Mouse (Mus musculus): ENCODE data around the gene Obscn. TPM values are rescaled to one million over a fixed set of nuclear protein-coding genes. Genes with fewer than 3 reads are reported as not detected.

Gene Obscn
- total and polyA plus RNA-seq, 3 experiments: 0.08 to 0.54 TPM; not detected in 1

- Histone ChIP-seq H3K4me3 (ENCODE audit: control insufficient read depth in 1 of 2, insufficient read depth in 1 of 2, low read depth in 2 of 2, low read length in 2 of 2) (no peak overlapping the region), H3K27ac (ENCODE audit: control insufficient read depth, low read depth, low read length) (no peak overlapping the region), H3K27me3 (ENCODE audit: control insufficient read depth in 1 of 2, insufficient read depth in 2 of 2, low read length in 2 of 2) (no peaks in the 10 kb centered on the region), H3K4me1 (ENCODE audit: control insufficient read depth in 1 of 2, insufficient read depth in 2 of 2, low read length in 2 of 2) (peaks cover 4 to 17% of the 10 kb centered on the region in 2 experiments; a peak in 3 of 4 replicates), H3K9ac (ENCODE audit: control insufficient read depth, low read depth, low read length, poor library complexity, severe bottlenecking) (no peak overlapping the region), H3K79me2 (ENCODE audit: control insufficient read depth, insufficient read depth, low read length, poor library complexity) (peaks cover 10% of the 10 kb centered on the region), H3K9me3 (replicated peaks; ENCODE audit: insufficient read depth, low read length) (no peaks in the 10 kb centered on the region), H3K36me3 (ENCODE audit: control insufficient read depth in 1 of 2, insufficient read depth in 2 of 2, low read length in 2 of 2) (peaks cover 0 to 9% of the 10 kb centered on the region in 2 experiments; a peak in 2 of 4 replicates)
- no peak for TF ChIP-seq RCOR1 (IDR thresholded peaks at IDR 0.05; ENCODE audit: low read depth, low read length)
- TF ChIP-seq MAZ (IDR thresholded peaks at IDR 0.05; ENCODE audit: low read depth, low read length): no peak
- TF ChIP-seq TAL1 (IDR thresholded peaks at IDR 0.05; ENCODE audit: low read length): no peak
- TF ChIP-seq MYC (IDR thresholded peaks at IDR 0.05; ENCODE audit: low read depth, low read length): no peak
- TF ChIP-seq NRF1 (IDR thresholded peaks at IDR 0.05; ENCODE audit: insufficient read depth, low read depth, low read length, poor library complexity, severe bottlenecking): no peak
- TF ChIP-seq SIN3A (IDR thresholded peaks at IDR 0.05; ENCODE audit: low read length): no peak
- DNase-seq (ENCODE audit: low read depth, low spot score): no peak
Observed at GRCm38 (mm10) chr11:59159099-59159498, 22.9 kb upstream of the Obscn start.

GRCm38 (mm10) chr11:59155900-59156299, 19.7 kb upstream of the Obscn start:
- H3K36me3 ChIP-seq (ENCODE audit: control insufficient read depth in 1 of 2, insufficient read depth in 2 of 2, low read length in 2 of 2): no peaks in the 10 kb centered on the region
- H3K79me2 ChIP-seq (ENCODE audit: control insufficient read depth, insufficient read depth, low read length, poor library complexity): no peaks in the 10 kb centered on the region
- peaks cover 0 to under 1% of the 10 kb centered on the region in 2 experiments; a peak in 1 of 4 replicates for H3K4me1 ChIP-seq (ENCODE audit: control insufficient read depth in 1 of 2, insufficient read depth in 2 of 2, low read length in 2 of 2)
- no peaks in the 10 kb centered on the region for H3K9me3 ChIP-seq (replicated peaks; ENCODE audit: insufficient read depth, low read length)
- TF ChIP-seq TBP (IDR thresholded peaks at IDR 0.05; ENCODE audit: low read depth, low read length) (no peak), SMC3 (IDR thresholded peaks at IDR 0.05; ENCODE audit: low read depth, low read length) (no peak), ZMIZ1 (IDR thresholded peaks at IDR 0.05; ENCODE audit: low read depth, low read length) (no peak), ELF1 (IDR thresholded peaks at IDR 0.05; ENCODE audit: low read depth, low read length) (no peak), TAL1 (IDR thresholded peaks at IDR 0.05; ENCODE audit: low read length) (no peak), E2F4 (IDR thresholded peaks at IDR 0.05; ENCODE audit: borderline replicate concordance, low read depth, low read length) (no peak), MYB (IDR thresholded peaks at IDR 0.05; ENCODE audit: low read depth, low read length) (no peak), HCFC1 (IDR thresholded peaks at IDR 0.05; ENCODE audit: low read depth, low read length) (no peak)
- H3K27me3 ChIP-seq (ENCODE audit: control insufficient read depth in 1 of 2, insufficient read depth in 2 of 2, low read length in 2 of 2): no peaks in the 10 kb centered on the region
- no peak overlapping the region for H3K27ac ChIP-seq (ENCODE audit: control insufficient read depth, low read depth, low read length)
- H3K9ac ChIP-seq (ENCODE audit: control insufficient read depth, low read depth, low read length, poor library complexity, severe bottlenecking): no peak overlapping the region
- H3K4me3 ChIP-seq (ENCODE audit: control insufficient read depth in 1 of 2, insufficient read depth in 1 of 2, low read depth in 2 of 2, low read length in 2 of 2): no peak overlapping the region
- DNase-seq (ENCODE audit: low read depth, low spot score): no peak

DNA sequence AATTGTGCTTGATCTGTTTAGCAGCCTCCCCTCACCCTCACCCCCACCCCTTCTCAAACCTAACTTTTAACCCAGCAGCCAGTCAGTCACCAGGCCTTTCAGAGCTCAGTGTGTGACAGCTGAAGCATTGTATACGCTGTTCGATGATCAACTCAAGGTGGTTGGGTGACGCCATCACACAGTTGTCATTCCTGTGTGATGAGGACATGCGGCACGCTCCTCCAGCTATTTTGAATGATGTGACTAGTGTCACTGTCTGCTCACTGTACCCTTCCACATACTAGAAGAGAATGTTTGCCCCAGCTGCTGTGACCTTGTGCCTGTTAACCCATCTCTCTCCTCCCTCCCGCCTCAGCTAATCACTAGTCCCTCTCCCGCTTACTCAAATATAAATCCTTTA, 18.0 kb upstream of the Obscn start:
- DNase-seq (ENCODE audit: low read depth, low spot score): no peak
- H3K36me3 ChIP-seq (ENCODE audit: control insufficient read depth in 1 of 2, insufficient read depth in 2 of 2, low read length in 2 of 2): no peaks in the 10 kb centered on the region
- H3K79me2 ChIP-seq (ENCODE audit: control insufficient read depth, insufficient read depth, low read length, poor library complexity): no peaks in the 10 kb centered on the region
- H3K27ac ChIP-seq (ENCODE audit: control insufficient read depth, low read depth, low read length): no peak overlapping the region
- no peaks in the 10 kb centered on the region for H3K9me3 ChIP-seq (replicated peaks; ENCODE audit: insufficient read depth, low read length)
- no peak overlapping the region for H3K4me3 ChIP-seq (ENCODE audit: control insufficient read depth in 1 of 2, insufficient read depth in 1 of 2, low read depth in 2 of 2, low read length in 2 of 2)
- H3K9ac ChIP-seq (ENCODE audit: control insufficient read depth, low read depth, low read length, poor library complexity, severe bottlenecking): no peak overlapping the region
- no peaks in the 10 kb centered on the region for H3K4me1 ChIP-seq (ENCODE audit: control insufficient read depth in 1 of 2, insufficient read depth in 2 of 2, low read length in 2 of 2)
- TF ChIP-seq MEF2A (IDR thresholded peaks at IDR 0.05; ENCODE audit: extremely low read depth, insufficient replicate concordance, low read depth, low read length, poor library complexity, severe bottlenecking): no peak
- TF ChIP-seq ZC3H11A (IDR thresholded peaks at IDR 0.05; ENCODE audit: low read depth, low read length): no peak
- no peak for TF ChIP-seq TAL1 (IDR thresholded peaks at IDR 0.05; ENCODE audit: low read length)
- TF ChIP-seq CHD2 (IDR thresholded peaks at IDR 0.05; ENCODE audit: low read length): no peak
- TF ChIP-seq MYB (IDR thresholded peaks at IDR 0.05; ENCODE audit: low read depth, low read length): no peak
- TF ChIP-seq ETS1 (IDR thresholded peaks at IDR 0.05; ENCODE audit: low read depth, low read length): no peak
- no peak for TF ChIP-seq UBTF (IDR thresholded peaks at IDR 0.05; ENCODE audit: borderline replicate concordance, insufficient read depth, low read depth, low read length)
- TF ChIP-seq RAD21 (IDR thresholded peaks at IDR 0.05; ENCODE audit: low read depth, low read length): no peak
- no peak for TF ChIP-seq GABPA (IDR thresholded peaks at IDR 0.05; ENCODE audit: low read depth, low read length)
- TF ChIP-seq MYC (IDR thresholded peaks at IDR 0.05; ENCODE audit: low read depth, low read length): no peak
- TF ChIP-seq MAFK (IDR thresholded peaks at IDR 0.05; ENCODE audit: borderline replicate concordance, low read depth, low read length): no peak
- no peak for TF ChIP-seq TCF12 (IDR thresholded peaks at IDR 0.05; ENCODE audit: low read depth, low read length)
- no peak for TF ChIP-seq POLR2A (IDR thresholded peaks at IDR 0.05; ENCODE audit: control insufficient read depth in 1 of 2, insufficient read depth in 1 of 2, low read depth in 1 of 2, low read length in 2 of 2, poor library complexity in 1 of 2)
- TF ChIP-seq ZMIZ1 (IDR thresholded peaks at IDR 0.05; ENCODE audit: low read depth, low read length): no peak
- no peak for TF ChIP-seq EP300 (IDR thresholded peaks at IDR 0.05; ENCODE audit: low read depth in 1 of 2, low read length in 2 of 2)
- no peak for TF ChIP-seq NRF1 (IDR thresholded peaks at IDR 0.05; ENCODE audit: insufficient read depth, low read depth, low read length, poor library complexity, severe bottlenecking)
- TF ChIP-seq ZNF384 (IDR thresholded peaks at IDR 0.05; ENCODE audit: low read depth, low read length): no peak
- TF ChIP-seq GATA1 (IDR thresholded peaks at IDR 0.05; ENCODE audit: low read depth, low read length): no peak
- peaks cover 0 to 2% of the 10 kb centered on the region in 2 experiments; a peak in 1 of 4 replicates for H3K27me3 ChIP-seq (ENCODE audit: control insufficient read depth in 1 of 2, insufficient read depth in 2 of 2, low read length in 2 of 2)

Data from MEL (cell line).